Mouse (Mus musculus) MEL (cell line): ENCODE results near the gene Bloc1s4. TPM values are rescaled to one million over a fixed set of nuclear protein-coding genes. Genes with fewer than 3 reads are reported as not detected.

Experiments used
- DNase-seq: peaks from one replicate; pipeline ENCODE4 v3.0.0; 2011; ENCODE audit warnings: low read depth, low spot score
- H3K27ac ChIP-seq: 2 replicates; pipeline ENCODE4 v1.5.1; 2012; ENCODE audit warnings: low read depth, mild to moderate bottlenecking, control low read depth, low read length, moderate library complexity; ENCODE audit not compliant: control insufficient read depth
- H3K27me3 ChIP-seq, 2 experiments: fragments of 150-350 bp in 1 of 2; sonication (generic) in 1 of 2; 2 replicates each; pipeline ENCODE4 v1.6.1; 2012; ENCODE audit warnings: low read length in 2 of 2, mild to moderate bottlenecking in 2 of 2, improper control_type of control experiment in 1 of 2, moderate library complexity in 1 of 2; ENCODE audit not compliant: insufficient read depth in 2 of 2, control insufficient read depth in 1 of 2
- H3K36me3 ChIP-seq, 2 experiments: 2 replicates each; pipeline ENCODE4 v1.6.1; 2012 to 2014; ENCODE audit warnings: low read length in 2 of 2, improper control_type of control experiment in 1 of 2, inconsistent platforms in 1 of 2, mild to moderate bottlenecking in 1 of 2; ENCODE audit not compliant: insufficient read depth in 2 of 2, control insufficient read depth in 1 of 2
- H3K4me1 ChIP-seq, 2 experiments: fragments of 150-350 bp in 1 of 2; sonication (generic) in 1 of 2; 2 replicates each; pipeline ENCODE4 v1.6.1; 2012; ENCODE audit warnings: low read length in 2 of 2, improper control_type of control experiment in 1 of 2, mild to moderate bottlenecking in 1 of 2; ENCODE audit not compliant: insufficient read depth in 2 of 2, control insufficient read depth in 1 of 2
- H3K4me3 ChIP-seq, 2 experiments: fragments of 150-350 bp in 1 of 2; sonication (generic) in 1 of 2; 2 replicates each; pipeline ENCODE4 v1.5.1; 2012; ENCODE audit warnings: low read depth in 2 of 2, low read length in 2 of 2, mild to moderate bottlenecking in 2 of 2, moderate library complexity in 2 of 2, control low read depth in 1 of 2, improper control_type of control experiment in 1 of 2; ENCODE audit not compliant: control insufficient read depth in 1 of 2, insufficient read depth in 1 of 2
- H3K79me2 ChIP-seq: 2 replicates; pipeline ENCODE4 v1.6.1; 2012; ENCODE audit warnings: mild to moderate bottlenecking, low read length, moderate library complexity; ENCODE audit not compliant: control insufficient read depth, poor library complexity, insufficient read depth
- H3K9ac ChIP-seq: 2 replicates; pipeline ENCODE4 v1.6.1; 2012; ENCODE audit warnings: low read depth, mild to moderate bottlenecking, control low read depth, low read length, moderate library complexity; ENCODE audit not compliant: control insufficient read depth, poor library complexity, severe bottlenecking
- H3K9me3 ChIP-seq: fragments of 150-350 bp; sonication (generic); replicated peaks from 2 replicates; pipeline ENCODE4 v1.6.1; 2012; ENCODE audit warnings: mild to moderate bottlenecking, low read length, improper control_type of control experiment, moderate library complexity; ENCODE audit not compliant: insufficient read depth
- BHLHE40 ChIP-seq: IDR thresholded peaks from 2 replicates; pipeline ENCODE4 v1.6.1; 2012; ENCODE audit warnings: low read depth, mild to moderate bottlenecking, inconsistent platforms, low read length, improper control_type of control experiment, borderline replicate concordance
- CHD2 ChIP-seq: IDR thresholded peaks from 2 replicates; pipeline ENCODE4 v1.6.1; 2011; ENCODE audit warnings: low read length, improper control_type of control experiment
- CTCF ChIP-seq, 3 experiments: IDR thresholded peaks in 2 of 3; conservative IDR thresholded peaks in 1 of 3; 2 replicates each; pipeline ENCODE4 v1.5.1; 2011 to 2012; ENCODE audit warnings: low read length in 3 of 3, low read depth in 2 of 3, mild to moderate bottlenecking in 2 of 3, improper control_type of control experiment in 1 of 3, inconsistent platforms in 1 of 3, mixed read lengths in 1 of 3, moderate library complexity in 1 of 3; ENCODE audit not compliant: control insufficient read depth in 1 of 3, insufficient read depth in 1 of 3, poor library complexity in 1 of 3, severe bottlenecking in 1 of 3
- E2F4 ChIP-seq: IDR thresholded peaks from 2 replicates; pipeline ENCODE4 v1.6.1; 2011; ENCODE audit warnings: low read depth, low read length, improper control_type of control experiment, borderline replicate concordance
- ELF1 ChIP-seq: IDR thresholded peaks from 2 replicates; pipeline ENCODE4 v1.6.1; 2014; ENCODE audit warnings: low read depth, mild to moderate bottlenecking, inconsistent platforms, low read length, improper control_type of control experiment, moderate library complexity
- EP300 ChIP-seq, 2 experiments: IDR thresholded peaks; 2 replicates each; pipeline ENCODE4 v1.6.1; 2011; ENCODE audit warnings: improper control_type of control experiment in 2 of 2, low read length in 2 of 2, low read depth in 1 of 2, mild to moderate bottlenecking in 1 of 2
- ETS1 ChIP-seq: IDR thresholded peaks from 2 replicates; pipeline ENCODE4 v1.6.1; 2012; ENCODE audit warnings: low read depth, mild to moderate bottlenecking, inconsistent platforms, low read length, improper control_type of control experiment, moderate library complexity
- GATA1 ChIP-seq: IDR thresholded peaks from 2 replicates; pipeline ENCODE4 v1.6.1; 2011; ENCODE audit warnings: low read depth, low read length, improper control_type of control experiment
- HCFC1 ChIP-seq: IDR thresholded peaks from 2 replicates; pipeline ENCODE4 v1.6.1; 2012; ENCODE audit warnings: low read depth, mild to moderate bottlenecking, inconsistent platforms, low read length, improper control_type of control experiment, moderate library complexity
- JUND ChIP-seq: IDR thresholded peaks from 2 replicates; pipeline ENCODE4 v1.6.1; 2011; ENCODE audit warnings: low read depth, mild to moderate bottlenecking, improper control_type of control experiment, low read length
- MAFK ChIP-seq: IDR thresholded peaks from 2 replicates; pipeline ENCODE4 v1.6.1; 2011; ENCODE audit warnings: low read depth, mild to moderate bottlenecking, low read length, improper control_type of control experiment, borderline replicate concordance
- MAX ChIP-seq: IDR thresholded peaks from 2 replicates; pipeline ENCODE4 v1.6.1; 2011; ENCODE audit warnings: low read length, improper control_type of control experiment
- MAZ ChIP-seq: IDR thresholded peaks from 2 replicates; pipeline ENCODE4 v1.6.1; 2012; ENCODE audit warnings: low read depth, mild to moderate bottlenecking, inconsistent platforms, low read length, improper control_type of control experiment
- MEF2A ChIP-seq: IDR thresholded peaks from 2 replicates; pipeline ENCODE4 v1.6.1; 2014; ENCODE audit warnings: low read depth, mild to moderate bottlenecking, inconsistent platforms, low read length, improper control_type of control experiment; ENCODE audit not compliant: poor library complexity, insufficient replicate concordance, severe bottlenecking; ENCODE audit errors: extremely low read depth
- MXI1 ChIP-seq: IDR thresholded peaks from 2 replicates; pipeline ENCODE4 v1.6.1; 2011; ENCODE audit warnings: mild to moderate bottlenecking, low read depth, low read length, improper control_type of control experiment
- MYC ChIP-seq: IDR thresholded peaks from 2 replicates; pipeline ENCODE4 v1.6.1; 2011; ENCODE audit warnings: low read depth, mild to moderate bottlenecking, low read length, improper control_type of control experiment, moderate library complexity
- NELFE ChIP-seq: IDR thresholded peaks from 2 replicates; pipeline ENCODE4 v1.6.1; 2011; ENCODE audit warnings: low read depth, low read length, improper control_type of control experiment
- POLR2A ChIP-seq, 2 experiments: IDR thresholded peaks; 2 replicates each; pipeline ENCODE4 v1.6.1; 2011 to 2012; ENCODE audit warnings: low read length in 2 of 2, mild to moderate bottlenecking in 2 of 2, control low read depth in 1 of 2, improper control_type of control experiment in 1 of 2, low read depth in 1 of 2, moderate library complexity in 1 of 2; ENCODE audit not compliant: control insufficient read depth in 1 of 2, insufficient read depth in 1 of 2, poor library complexity in 1 of 2
- POLR2AphosphoS2 ChIP-seq: IDR thresholded peaks from 2 replicates; pipeline ENCODE4 v1.6.1; 2011; ENCODE audit warnings: low read length, improper control_type of control experiment
- POLR2AphosphoS5 ChIP-seq: IDR thresholded peaks from 2 replicates; pipeline ENCODE4 v1.6.1; 2012; ENCODE audit warnings: low read depth, borderline replicate concordance, mild to moderate bottlenecking, inconsistent platforms, low read length, moderate library complexity, mixed read lengths
- RCOR1 ChIP-seq: IDR thresholded peaks from 2 replicates; pipeline ENCODE4 v1.6.1; 2012; ENCODE audit warnings: low read depth, mild to moderate bottlenecking, inconsistent platforms, low read length, improper control_type of control experiment
- SIN3A ChIP-seq: IDR thresholded peaks from 2 replicates; pipeline ENCODE4 v1.6.1; 2012; ENCODE audit warnings: low read length, improper control_type of control experiment, inconsistent platforms
- TAL1 ChIP-seq: IDR thresholded peaks from 2 replicates; pipeline ENCODE4 v1.6.1; 2012; ENCODE audit warnings: mild to moderate bottlenecking, inconsistent platforms, low read length, moderate library complexity, mixed read lengths
- TCF12 ChIP-seq: IDR thresholded peaks from 2 replicates; pipeline ENCODE4 v1.6.1; 2014; ENCODE audit warnings: low read depth, mild to moderate bottlenecking, inconsistent platforms, low read length, improper control_type of control experiment, moderate library complexity
- UBTF ChIP-seq: IDR thresholded peaks from 2 replicates; pipeline ENCODE4 v1.6.1; 2012; ENCODE audit warnings: low read depth, mild to moderate bottlenecking, inconsistent platforms, low read length, improper control_type of control experiment, moderate library complexity, borderline replicate concordance; ENCODE audit not compliant: insufficient read depth
- USF1 ChIP-seq: IDR thresholded peaks from 2 replicates; pipeline ENCODE4 v1.6.1; 2014; ENCODE audit warnings: low read depth, mild to moderate bottlenecking, inconsistent platforms, low read length, improper control_type of control experiment, moderate library complexity
- USF2 ChIP-seq, 2 experiments: IDR thresholded peaks; 2 replicates each; pipeline ENCODE4 v1.6.1; 2011 to 2012; ENCODE audit warnings: improper control_type of control experiment in 2 of 2, low read length in 2 of 2, borderline replicate concordance in 1 of 2, inconsistent platforms in 1 of 2, low read depth in 1 of 2, mild to moderate bottlenecking in 1 of 2; ENCODE audit not compliant: insufficient read depth in 1 of 2
- ZC3H11A ChIP-seq: IDR thresholded peaks from 2 replicates; pipeline ENCODE4 v1.6.1; 2012; ENCODE audit warnings: low read depth, mild to moderate bottlenecking, inconsistent platforms, low read length, improper control_type of control experiment
- ZKSCAN1 ChIP-seq: IDR thresholded peaks from 2 replicates; pipeline ENCODE4 v1.6.1; 2012; ENCODE audit warnings: low read depth, mild to moderate bottlenecking, inconsistent platforms, low read length, improper control_type of control experiment, moderate library complexity
- polyA plus RNA-seq, 2 experiments: library from polyadenylated mRNA; stranded (reverse) in 1 of 2; unstranded in 1 of 2; fragments of >175 nt in 1 of 2; fragments of >200 nt in 1 of 2; gene quantifications; 2 replicates each; pipeline versions ENCODE4 v1.2.1 to v1.2.4; 2012; ENCODE audit warnings: low replicate concordance in 2 of 2, low read depth in 1 of 2; ENCODE audit not compliant: insufficient read length in 2 of 2, insufficient read depth in 1 of 2, missing spikeins in 1 of 2
- total RNA-seq: library from RNA; depleted of rRNA; stranded (reverse); fragments of 300-350 nt; gene quantifications from 2 replicates; pipeline ENCODE4 v1.2.3, GENCODE M21; 2012

Gene Bloc1s4
- total and polyA plus RNA-seq, 3 experiments, result 29.8 to 32.9 TPM; not detected in 1

DNA sequence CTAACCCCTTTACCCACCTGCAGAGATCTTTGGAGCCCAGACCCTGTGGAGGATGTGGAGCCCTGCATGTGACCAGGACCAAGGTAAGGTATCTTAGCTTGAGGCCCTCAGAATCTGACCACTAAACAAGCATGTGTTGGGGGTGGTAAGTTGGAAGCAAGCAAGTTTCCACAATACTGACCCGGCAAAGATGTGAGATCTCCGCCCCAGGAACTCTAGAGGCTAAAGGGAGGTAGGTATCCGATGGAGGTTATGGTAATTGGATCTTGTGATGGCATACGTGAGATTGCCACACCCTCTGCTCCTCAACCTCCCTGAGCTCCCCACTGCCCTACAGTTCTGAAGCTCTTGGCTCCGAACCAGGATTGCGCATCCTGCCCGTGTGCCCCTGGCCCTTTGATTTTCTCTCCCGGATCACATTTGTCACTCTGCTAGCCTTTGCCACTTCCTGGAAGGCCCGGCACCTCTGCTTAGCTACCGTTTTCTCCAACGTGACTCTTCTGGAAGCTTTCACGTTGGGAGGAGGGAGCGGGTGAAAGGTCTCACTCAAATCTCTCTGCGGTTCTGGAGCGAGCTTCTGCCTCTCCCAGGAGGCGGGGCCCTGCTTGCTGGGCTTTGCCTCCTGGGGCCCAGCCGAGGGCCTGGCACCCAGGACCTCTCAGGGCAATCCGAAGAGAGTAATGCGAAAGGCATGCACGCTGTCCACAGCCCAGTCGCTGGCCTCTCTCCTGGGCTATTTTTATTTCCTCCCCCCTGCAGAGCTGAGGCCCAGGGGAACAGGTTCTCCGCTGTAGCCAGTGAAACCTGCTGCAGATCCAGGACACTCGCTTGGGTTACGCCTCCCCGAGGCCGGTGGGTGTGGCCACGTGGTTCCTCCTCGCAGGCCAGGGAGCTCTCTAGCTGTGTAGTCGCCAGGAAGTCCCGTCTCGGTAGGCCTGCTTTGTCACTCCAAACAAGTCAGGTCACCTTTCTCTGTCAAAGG lies 35.6 kb downstream of the Bloc1s4 start (continued):
- no peak for TF ChIP-seq BHLHE40
- no peak for TF ChIP-seq CTCF (IDR thresholded peaks at IDR 0.05 in 2 of 3, conservative IDR thresholded peaks at IDR 0.05 in 1 of 3; ENCODE audit: control insufficient read depth in 1 of 3, insufficient read depth in 1 of 3, low read depth in 2 of 3, low read length in 3 of 3, poor library complexity in 1 of 3, severe bottlenecking in 1 of 3)
- peak; percentile 1 to 28; a peak in 1 of 4 replicates for TF ChIP-seq EP300 (IDR thresholded peaks at IDR 0.05; ENCODE audit: low read depth in 1 of 2, low read length in 2 of 2)
- TF ChIP-seq MXI1, result peak; percentile 97
- TF ChIP-seq JUND, result no peak
- peak; percentile 98 for TF ChIP-seq MAX
- TF ChIP-seq ETS1, result no peak
- TF ChIP-seq MYC, result peak; percentile 92
- peak; percentile 62; the same call in 1 of the 2 replicates for TF ChIP-seq NELFE
- no peak for TF ChIP-seq ZC3H11A
- peak; percentile 85 for TF ChIP-seq SIN3A
- peak; percentile 73; the same call in 1 of the 2 replicates for TF ChIP-seq POLR2AphosphoS2
- TF ChIP-seq RCOR1, result peak; percentile 25; the same call in 1 of the 2 replicates
- TF ChIP-seq, all 39 proteins: peak for 18

DNA sequence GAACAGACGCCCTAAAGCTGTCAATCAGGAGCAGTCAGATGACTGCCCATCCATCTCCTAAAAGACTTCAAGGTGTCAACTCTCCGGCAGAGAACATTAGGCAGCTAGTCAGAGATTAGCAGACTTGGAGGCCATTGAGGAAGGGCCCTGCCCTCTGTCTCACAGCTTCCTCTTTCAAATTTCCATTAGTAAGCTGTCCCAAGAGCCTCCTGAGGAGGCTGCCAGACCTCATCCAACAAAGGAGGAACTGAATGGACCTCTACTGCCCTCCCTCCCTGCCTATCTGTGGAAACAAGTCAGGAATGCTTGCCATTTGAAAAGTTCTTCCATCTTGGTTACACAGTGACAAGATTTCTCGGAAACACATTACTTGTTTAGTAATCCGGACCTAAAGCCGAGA lies 36.6 kb downstream of the Bloc1s4 start:
- Histone ChIP-seq H3K4me1 (peaks cover 10 to 30% of the 10 kb centered on the region in 2 experiments), H3K27me3 (no peaks in the 10 kb centered on the region), H3K27ac (peak overlapping the region; percentile 23), H3K4me3 (peak overlapping the region; percentile 1 to 33; a peak in 3 of 4 replicates), H3K9me3 (no peaks in the 10 kb centered on the region), H3K9ac (peak overlapping the region; percentile 69), H3K79me2 (no peaks in the 10 kb centered on the region; the same call in 1 of the 2 replicates), H3K36me3 (peaks cover 0 to 19% of the 10 kb centered on the region in 2 experiments; a peak in 2 of 4 replicates)
- peak; percentile 91 for DNase-seq
- TF ChIP-seq MAX, result peak; percentile 56; the same call in 1 of the 2 replicates
- no peak for TF ChIP-seq CTCF (IDR thresholded peaks at IDR 0.05 in 2 of 3, conservative IDR thresholded peaks at IDR 0.05 in 1 of 3; ENCODE audit: control insufficient read depth in 1 of 3, insufficient read depth in 1 of 3, low read depth in 2 of 3, low read length in 3 of 3, poor library complexity in 1 of 3, severe bottlenecking in 1 of 3)
- TF ChIP-seq EP300 (IDR thresholded peaks at IDR 0.05; ENCODE audit: low read depth in 1 of 2, low read length in 2 of 2), result peak; percentile 56 to 72
- no peak for TF ChIP-seq CHD2
- TF ChIP-seq HCFC1, result peak; percentile 54
- peak; percentile 66 for TF ChIP-seq ELF1
- 0 out of 2 replicates have a peak, but pooled peaks have one; percentile 26 for TF ChIP-seq MAZ
- no peak for TF ChIP-seq TCF12
- TF ChIP-seq POLR2AphosphoS2, result no peak
- TF ChIP-seq RCOR1, result peak; percentile 81; the same call in 1 of the 2 replicates
- TF ChIP-seq ZKSCAN1, result no peak
- TF ChIP-seq MEF2A, result no peak
- no peak for TF ChIP-seq JUND
- TF ChIP-seq MYC, result no peak
- peak; percentile 53 for TF ChIP-seq TAL1
- TF ChIP-seq MXI1, result no peak; the same call in 1 of the 2 replicates
- no peak for TF ChIP-seq USF2 (IDR thresholded peaks at IDR 0.05; ENCODE audit: borderline replicate concordance in 1 of 2, insufficient read depth in 1 of 2, low read depth in 1 of 2, low read length in 2 of 2)
- no peak for TF ChIP-seq POLR2A (IDR thresholded peaks at IDR 0.05; ENCODE audit: control insufficient read depth in 1 of 2, insufficient read depth in 1 of 2, low read depth in 1 of 2, low read length in 2 of 2, poor library complexity in 1 of 2)
- no peak for TF ChIP-seq BHLHE40
- 0 out of 2 replicates have a peak, but pooled peaks have one; percentile 47 for TF ChIP-seq USF1
- no peak for TF ChIP-seq E2F4
- TF ChIP-seq POLR2AphosphoS5, result no peak
- no peak for TF ChIP-seq GATA1
- TF ChIP-seq UBTF, result no peak
- TF ChIP-seq ETS1, result peak; percentile 28; the same call in 1 of the 2 replicates
- no peak; the same call in 1 of the 2 replicates for TF ChIP-seq MAFK
